Mouse (Mus musculus): Measurements from ENCODE around the gene Pcbp3. TPM values are rescaled to one million over a fixed set of nuclear protein-coding genes. Genes with fewer than 3 reads are reported as not detected.

Pcbp3 gene
- total RNA-seq, 2 experiments from 2014 or later = 59.9 to 70.0 TPM

- peak; percentile 85 to 88 for DNase-seq (ENCODE audit: low spot score in 2 of 2)
These were observed 228.6 kb downstream of the Pcbp3 start for GRCm38 (mm10) chr10:76732881-76733676.

- DNase-seq (ENCODE audit: low spot score in 2 of 2) = no peak
These were observed 229.3 kb downstream of the Pcbp3 start for GRCm38 (mm10) chr10:76732391-76732790.

- DNase-seq (ENCODE audit: low spot score in 2 of 2) = peak in 1 of 2 experiments; percentile 14
These were observed 230.0 kb downstream of the Pcbp3 start for GRCm38 (mm10) chr10:76731621-76732239.

- peak; percentile 23 to 56 for DNase-seq (ENCODE audit: low spot score in 2 of 2)
These were observed 231.8 kb downstream of the Pcbp3 start for GRCm38 (mm10) chr10:76729631-76730620.

- peak; percentile 74 to 79 for DNase-seq (ENCODE audit: low spot score in 2 of 2)
These were observed 233.3 kb downstream of the Pcbp3 start for GRCm38 (mm10) chr10:76728369-76728768.

- no peak for DNase-seq (ENCODE audit: low spot score in 2 of 2)
These were observed 234.4 kb downstream of the Pcbp3 start for GRCm38 (mm10) chr10:76727301-76727700.

GRCm38 (mm10) chr10:76726866-76727265, 234.8 kb downstream of the Pcbp3 start:
- DNase-seq (ENCODE audit: low spot score in 2 of 2) = no peak

- peak in 1 of 2 experiments; percentile 10 for DNase-seq (ENCODE audit: low spot score in 2 of 2)
These were observed 235.9 kb downstream of the Pcbp3 start, which contains the start of gene Col6a1 for GRCm38 (mm10) chr10:76725682-76726285. Gene Col6a1, minus strand, starts transcription at chr10:76726168.

- no peak for DNase-seq (ENCODE audit: low spot score in 2 of 2)
These were observed 236.6 kb downstream of the Pcbp3 start for GRCm38 (mm10) chr10:76725097-76725496.

GRCm38 (mm10) chr10:76724231-76724736, 237.4 kb downstream of the Pcbp3 start:
- DNase-seq (ENCODE audit: low spot score in 2 of 2) = no peak

- no peak for DNase-seq (ENCODE audit: low spot score in 2 of 2)
These were observed 238.8 kb downstream of the Pcbp3 start for GRCm38 (mm10) chr10:76722751-76723450.

- no peak for DNase-seq (ENCODE audit: low spot score in 2 of 2)
These were observed 239.9 kb downstream of the Pcbp3 start for GRCm38 (mm10) chr10:76721746-76722145.

- DNase-seq (ENCODE audit: low spot score in 2 of 2) = no peak
These were observed 240.5 kb downstream of the Pcbp3 start for GRCm38 (mm10) chr10:76721216-76721615.

- no peak for DNase-seq (ENCODE audit: low spot score in 2 of 2)
These were observed 244.1 kb downstream of the Pcbp3 start for GRCm38 (mm10) chr10:76717631-76718030.

- DNase-seq (ENCODE audit: low spot score in 2 of 2) = no peak
These were observed 244.7 kb downstream of the Pcbp3 start for GRCm38 (mm10) chr10:76717026-76717425.

GRCm38 (mm10) chr10:76714303-76714702, 247.4 kb downstream of the Pcbp3 start:
- DNase-seq (ENCODE audit: low spot score in 2 of 2) = peak; percentile 26 to 36

GRCm38 (mm10) chr10:76712500-76712899, 249.2 kb downstream of the Pcbp3 start:
- peak in 1 of 2 experiments; percentile 8 for DNase-seq (ENCODE audit: low spot score in 2 of 2)

Data from layer of hippocampus, postnatal 10 days (tissue).